Mouse (Mus musculus): ENCODE measurements around the gene Cdc42ep1. TPM values are rescaled to one million over a fixed set of nuclear protein-coding genes. Genes with fewer than 3 reads are reported as not detected.
"Not testable (repeated sequence)": the region's sequence is repeated elsewhere in the genome, so short reads cannot be mapped to it uniquely, and the experiment has no call there.

Cdc42ep1 gene
- polyA plus RNA-seq, 1 experiment from 2014 or later: 9.0 TPM

DNA sequence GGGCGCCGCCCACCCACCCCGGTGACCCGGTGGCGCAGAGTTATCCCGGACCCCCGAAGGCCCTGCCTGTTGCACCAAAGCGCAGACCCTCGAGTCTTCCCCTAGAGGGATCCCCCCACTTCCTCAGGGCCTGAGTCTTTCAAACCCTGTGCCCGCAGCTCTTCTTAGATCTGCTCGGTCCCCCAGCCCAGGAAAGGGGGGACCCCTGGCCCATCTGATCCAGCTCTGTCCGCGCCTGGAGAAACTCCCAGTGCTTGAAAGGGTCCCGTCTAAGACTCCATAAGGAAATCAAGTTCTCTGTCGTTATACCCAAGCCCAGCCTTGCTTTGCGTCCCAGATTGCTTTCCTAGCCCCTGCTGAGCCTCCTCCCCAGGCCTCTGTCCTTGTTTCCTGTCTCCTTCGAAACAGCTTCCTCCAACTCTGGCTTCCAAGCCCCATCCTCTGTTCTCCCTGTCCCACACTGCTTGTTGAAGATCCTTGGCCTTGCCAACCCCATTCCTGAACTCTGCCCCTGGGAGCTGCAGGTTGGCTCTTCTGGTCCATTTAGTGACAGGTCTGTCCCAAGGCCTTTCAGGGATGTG, 35.5 kb downstream of the Cdc42ep1 start:
- H3K27ac ChIP-seq (ENCODE audit: low read depth, low read length): peak overlapping the region; percentile 98
- H3K36me3 ChIP-seq (ENCODE audit: control insufficient read depth, insufficient read depth, low read length): peaks cover 8% of the 10 kb centered on the region; the same call in 1 of the 2 replicates
- peak overlapping the region; percentile 88 for H3K9ac ChIP-seq (ENCODE audit: low read length)
- ATAC-seq (ENCODE audit: low FRiP score) (no peak), DNase-seq (ENCODE audit: low spot score, missing footprints) (no peak)
- no peaks in the 10 kb centered on the region for H3K27me3 ChIP-seq (ENCODE audit: control insufficient read depth, insufficient read depth, low read length)
- no peaks in the 10 kb centered on the region for H3K9me3 ChIP-seq (ENCODE audit: control insufficient read depth, low read length)
- peak overlapping the region; percentile 75 for H3K4me3 ChIP-seq (ENCODE audit: low read depth, low read length)
- 2% methylated on average over 17 of the region's 17 CpGs for WGBS
- H3K4me2 ChIP-seq: peak overlapping the region; percentile 84
- peaks cover 19% of the 10 kb centered on the region for H3K4me1 ChIP-seq (ENCODE audit: control insufficient read depth, insufficient read depth, low read length)

DNA sequence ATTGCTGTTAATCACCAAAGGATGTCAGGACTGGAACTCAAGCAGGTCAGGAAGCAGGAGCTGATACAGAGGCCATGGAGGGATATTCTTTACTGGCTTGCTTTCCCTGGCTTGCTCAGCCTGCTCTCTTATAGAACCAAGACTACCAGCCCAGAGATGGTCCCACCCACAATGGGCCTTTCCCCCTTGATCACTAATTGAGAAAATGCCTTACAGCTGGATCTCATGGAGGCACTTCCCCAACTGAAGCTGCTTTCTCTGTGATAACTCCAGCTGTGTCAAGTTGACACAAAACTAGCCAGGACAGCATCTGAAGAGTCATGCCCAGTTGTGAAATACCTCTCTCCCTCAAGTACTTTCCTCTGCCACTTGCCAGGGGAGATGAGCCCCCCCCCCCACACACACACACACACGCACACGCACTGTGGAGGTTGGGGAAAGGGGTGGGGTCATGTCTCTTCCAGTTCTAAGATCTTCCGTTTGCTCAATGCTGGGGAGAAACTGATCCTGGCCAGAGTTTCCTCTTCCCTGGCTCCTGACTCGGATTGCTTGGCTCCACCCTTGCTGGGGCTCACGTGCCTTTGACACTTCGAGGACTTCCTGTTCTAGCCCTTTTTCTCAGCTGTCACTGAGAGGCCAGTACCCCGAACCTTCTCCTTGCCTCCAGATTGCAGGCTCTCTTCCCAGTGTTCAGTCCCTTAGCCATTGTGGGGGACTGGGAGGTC, 36.5 kb downstream of the Cdc42ep1 start:
- Histone ChIP-seq H3K4me1 (ENCODE audit: control insufficient read depth, insufficient read depth, low read length) (peaks cover 18% of the 10 kb centered on the region), H3K36me3 (ENCODE audit: control insufficient read depth, insufficient read depth, low read length) (peaks cover 16% of the 10 kb centered on the region)
- H3K4me2 ChIP-seq; H3K9ac ChIP-seq (ENCODE audit: low read length); H3K27me3 ChIP-seq (ENCODE audit: control insufficient read depth, insufficient read depth, low read length); H3K4me3 ChIP-seq (ENCODE audit: low read depth, low read length); ATAC-seq (ENCODE audit: low FRiP score); DNase-seq (ENCODE audit: low spot score, missing footprints); H3K9me3 ChIP-seq (ENCODE audit: control insufficient read depth, low read length); H3K27ac ChIP-seq (ENCODE audit: low read depth, low read length): not testable (repeated sequence)
- WGBS: 77% methylated on average over 7 of the region's 7 CpGs

DNA sequence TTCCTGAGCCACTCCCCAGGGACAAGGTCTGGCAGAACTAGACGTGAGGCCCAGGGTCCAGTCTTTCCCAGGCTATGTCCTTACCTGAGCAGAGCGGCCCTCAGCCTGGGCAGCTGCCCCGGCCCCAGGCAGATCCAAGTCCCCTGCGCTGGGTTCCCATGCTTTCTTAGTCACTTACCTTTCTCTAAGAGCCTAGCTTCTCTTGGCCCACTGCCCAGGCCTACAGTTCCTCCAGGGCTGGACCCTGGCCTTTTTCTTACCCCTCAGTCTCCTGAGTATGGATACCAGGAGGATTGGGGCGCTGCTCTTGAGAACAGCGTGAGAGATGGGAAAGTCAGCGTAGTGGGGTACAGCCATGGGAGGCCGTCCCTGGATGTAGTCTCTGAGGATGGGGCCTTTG, 38.0 kb downstream of the Cdc42ep1 start:
- Histone ChIP-seq H3K9ac (ENCODE audit: low read length) (no peak overlapping the region), H3K4me2 (no peak overlapping the region), H3K9me3 (ENCODE audit: control insufficient read depth, low read length) (no peaks in the 10 kb centered on the region), H3K36me3 (ENCODE audit: control insufficient read depth, insufficient read depth, low read length) (peaks cover 22% of the 10 kb centered on the region), H3K4me1 (ENCODE audit: control insufficient read depth, insufficient read depth, low read length) (peaks cover 17% of the 10 kb centered on the region), H3K27ac (ENCODE audit: low read depth, low read length) (no peak overlapping the region), H3K4me3 (ENCODE audit: low read depth, low read length) (no peak overlapping the region), H3K27me3 (ENCODE audit: control insufficient read depth, insufficient read depth, low read length) (no peaks in the 10 kb centered on the region)
- WGBS: 95% methylated on average over 8 of the region's 8 CpGs
- ATAC-seq (ENCODE audit: low FRiP score) (no peak), DNase-seq (ENCODE audit: low spot score, missing footprints) (no peak)

DNA sequence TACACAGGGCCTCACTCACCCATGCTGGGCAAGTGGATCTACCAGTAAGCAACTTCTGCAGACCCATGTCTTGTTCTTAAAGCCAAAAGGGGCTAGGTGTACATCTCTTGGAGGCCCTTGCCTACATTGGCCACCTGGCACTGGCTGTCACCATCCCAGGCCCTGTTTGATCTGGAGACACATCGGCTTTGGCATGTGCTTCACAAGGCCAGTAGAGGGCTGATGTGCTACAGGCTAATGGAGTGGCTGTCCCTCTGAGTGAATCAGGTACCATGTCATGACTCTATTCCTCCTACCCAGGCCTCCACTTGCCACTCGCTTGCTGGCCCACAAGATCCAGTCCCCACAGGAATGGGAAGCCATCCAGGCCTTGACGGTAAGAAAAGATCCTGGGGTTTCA, 39.4 kb downstream of the Cdc42ep1 start:
- no peak overlapping the region for H3K9ac ChIP-seq (ENCODE audit: low read length)
- no peak overlapping the region for H3K27ac ChIP-seq (ENCODE audit: low read depth, low read length)
- ATAC-seq (ENCODE audit: low FRiP score) (no peak), DNase-seq (ENCODE audit: low spot score, missing footprints) (no peak)
- no peak overlapping the region for H3K4me2 ChIP-seq
- H3K4me1 ChIP-seq (ENCODE audit: control insufficient read depth, insufficient read depth, low read length): peaks cover 8% of the 10 kb centered on the region
- H3K9me3 ChIP-seq (ENCODE audit: control insufficient read depth, low read length): no peaks in the 10 kb centered on the region
- no peak overlapping the region for H3K4me3 ChIP-seq (ENCODE audit: low read depth, low read length)
- WGBS: 93% methylated on average over 3 of the region's 3 CpGs
- no peaks in the 10 kb centered on the region for H3K27me3 ChIP-seq (ENCODE audit: control insufficient read depth, insufficient read depth, low read length)
- H3K36me3 ChIP-seq (ENCODE audit: control insufficient read depth, insufficient read depth, low read length): peaks cover 30% of the 10 kb centered on the region

DNA sequence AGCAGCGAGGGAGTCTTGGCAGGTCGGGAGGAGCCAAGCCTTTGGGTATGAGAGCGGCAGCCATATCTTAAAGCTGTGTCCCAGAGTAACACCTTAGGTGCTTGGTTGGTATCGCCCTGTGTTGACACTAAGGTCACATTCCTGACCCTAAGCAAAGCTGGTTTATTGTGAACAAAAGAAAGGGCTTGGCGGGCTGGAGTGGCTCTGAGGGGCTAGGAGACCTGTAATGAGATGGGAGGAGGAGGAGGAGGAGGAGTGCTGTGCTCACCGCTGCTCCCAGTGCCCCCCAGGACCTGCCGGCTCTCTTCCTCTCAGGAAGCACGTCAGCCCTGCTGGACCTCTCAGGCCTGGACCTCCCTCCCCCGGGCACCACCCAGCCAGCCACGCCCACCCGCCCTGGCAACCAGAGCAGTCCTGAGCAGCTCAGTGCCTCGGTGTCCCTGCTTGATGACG, 47.0 kb downstream of the Cdc42ep1 start:
- peak overlapping the region; percentile 6; the same call in 1 of the 2 replicates for H3K9ac ChIP-seq (ENCODE audit: low read length)
- peaks cover 9% of the 10 kb centered on the region; the same call in 1 of the 2 replicates for H3K4me1 ChIP-seq (ENCODE audit: control insufficient read depth, insufficient read depth, low read length)
- H3K4me2 ChIP-seq: no peak overlapping the region
- no peak overlapping the region for H3K27ac ChIP-seq (ENCODE audit: low read depth, low read length)
- peaks cover 22% of the 10 kb centered on the region for H3K36me3 ChIP-seq (ENCODE audit: control insufficient read depth, insufficient read depth, low read length)
- no peaks in the 10 kb centered on the region for H3K27me3 ChIP-seq (ENCODE audit: control insufficient read depth, insufficient read depth, low read length)
- no peak for DNase-seq (ENCODE audit: low spot score, missing footprints)
- no peak overlapping the region for H3K4me3 ChIP-seq (ENCODE audit: low read depth, low read length)
- 15% methylated on average over 13 of the region's 13 CpGs for WGBS
- ATAC-seq (ENCODE audit: low FRiP score): 0 out of 2 replicates have a peak, but pooled peaks have one; percentile 19
- no peaks in the 10 kb centered on the region for H3K9me3 ChIP-seq (ENCODE audit: control insufficient read depth, low read length)

DNA sequence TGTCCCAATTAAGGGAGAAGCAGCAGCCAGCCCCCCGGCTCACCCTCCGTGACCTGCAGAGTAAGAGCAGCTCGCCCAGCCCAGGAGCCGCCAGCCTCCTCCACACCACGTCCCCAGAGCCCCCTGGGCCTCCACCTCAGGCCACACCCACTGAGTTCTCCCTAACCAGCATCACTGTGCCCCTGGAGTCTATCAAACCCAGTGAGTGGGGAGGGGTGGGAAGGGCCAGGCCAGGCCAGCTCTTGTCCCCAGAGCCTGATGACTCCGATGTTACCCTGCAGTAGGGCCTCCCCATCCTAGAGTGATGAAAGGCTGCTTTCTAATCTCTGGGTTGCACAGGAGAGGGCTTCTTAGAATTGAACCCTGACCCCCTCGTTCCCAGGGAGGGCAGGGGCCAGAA, 50.0 kb downstream of the Cdc42ep1 start:
- no peak overlapping the region for H3K4me2 ChIP-seq
- whole genome bisulfite sequencing: 70% methylated on average over 7 of the region's 7 CpGs
- no peak overlapping the region for H3K4me3 ChIP-seq (ENCODE audit: low read depth, low read length)
- no peaks in the 10 kb centered on the region for H3K27me3 ChIP-seq (ENCODE audit: control insufficient read depth, insufficient read depth, low read length)
- peaks cover 9% of the 10 kb centered on the region for H3K36me3 ChIP-seq (ENCODE audit: control insufficient read depth, insufficient read depth, low read length)
- H3K27ac ChIP-seq (ENCODE audit: low read depth, low read length): no peak overlapping the region
- ATAC-seq (ENCODE audit: low FRiP score): no peak
- H3K9ac ChIP-seq (ENCODE audit: low read length): no peak overlapping the region
- peaks cover 9% of the 10 kb centered on the region; the same call in 1 of the 2 replicates for H3K4me1 ChIP-seq (ENCODE audit: control insufficient read depth, insufficient read depth, low read length)
- no peaks in the 10 kb centered on the region for H3K9me3 ChIP-seq (ENCODE audit: control insufficient read depth, low read length)
- no peak for DNase-seq (ENCODE audit: low spot score, missing footprints)

DNA sequence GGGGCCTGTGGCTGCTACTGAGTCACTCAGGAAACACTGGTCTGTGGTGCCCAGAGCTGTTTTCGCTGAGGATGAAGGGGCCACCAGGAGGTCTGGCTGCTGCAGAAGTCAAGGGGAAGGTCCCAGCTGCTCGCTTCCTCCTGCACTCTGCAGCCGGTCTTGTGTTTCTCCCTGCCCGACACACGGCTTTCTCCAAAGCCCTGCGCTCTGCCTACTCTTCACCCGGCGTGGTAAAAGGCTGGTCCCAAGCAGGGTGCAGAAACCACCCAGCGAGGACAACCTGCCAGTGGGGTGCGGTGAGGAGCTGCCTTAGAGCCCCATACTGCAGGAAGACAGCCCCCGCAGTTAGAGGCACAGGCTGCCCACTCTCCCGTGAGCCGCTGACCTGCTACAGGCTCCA, 52.3 kb downstream of the Cdc42ep1 start:
- no peak overlapping the region; the same call in 1 of the 2 replicates for H3K27ac ChIP-seq (ENCODE audit: low read depth, low read length)
- ATAC-seq (ENCODE audit: low FRiP score): no peak
- no peak overlapping the region for H3K4me2 ChIP-seq
- no peak overlapping the region for H3K4me3 ChIP-seq (ENCODE audit: low read depth, low read length)
- peaks cover 4% of the 10 kb centered on the region for H3K4me1 ChIP-seq (ENCODE audit: control insufficient read depth, insufficient read depth, low read length)
- H3K36me3 ChIP-seq (ENCODE audit: control insufficient read depth, insufficient read depth, low read length): peaks cover 2% of the 10 kb centered on the region; the same call in 1 of the 2 replicates
- no peaks in the 10 kb centered on the region for H3K27me3 ChIP-seq (ENCODE audit: control insufficient read depth, insufficient read depth, low read length)
- H3K9me3 ChIP-seq (ENCODE audit: control insufficient read depth, low read length): no peaks in the 10 kb centered on the region
- DNase-seq (ENCODE audit: low spot score, missing footprints): no peak
- 77% methylated on average over 13 of the region's 13 CpGs for WGBS
- no peak overlapping the region for H3K9ac ChIP-seq (ENCODE audit: low read length)

DNA sequence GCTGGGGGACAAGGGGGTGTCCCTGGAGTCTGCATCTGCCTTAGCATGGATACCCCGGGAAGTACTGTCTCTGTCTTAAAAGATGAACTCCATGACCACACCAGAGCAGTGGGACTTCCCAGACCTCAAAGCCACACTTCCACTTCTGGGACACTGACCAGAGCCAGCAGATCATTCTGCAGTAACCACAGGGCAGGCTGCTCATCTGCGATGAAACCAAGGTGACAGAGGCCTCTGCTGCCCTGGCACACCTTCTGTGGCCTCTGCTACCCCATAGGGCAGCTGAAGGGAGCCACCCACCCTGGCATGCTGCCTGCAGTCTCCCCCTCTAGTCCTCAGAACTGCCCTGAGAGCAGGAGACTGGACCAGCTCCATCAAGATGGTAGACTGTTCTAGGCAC, 53.3 kb downstream of the Cdc42ep1 start:
- 91% methylated on average over 2 of the region's 2 CpGs for WGBS
- H3K27ac ChIP-seq (ENCODE audit: low read depth, low read length): no peak overlapping the region
- H3K4me1 ChIP-seq (ENCODE audit: control insufficient read depth, insufficient read depth, low read length): peaks cover 13% of the 10 kb centered on the region

DNA sequence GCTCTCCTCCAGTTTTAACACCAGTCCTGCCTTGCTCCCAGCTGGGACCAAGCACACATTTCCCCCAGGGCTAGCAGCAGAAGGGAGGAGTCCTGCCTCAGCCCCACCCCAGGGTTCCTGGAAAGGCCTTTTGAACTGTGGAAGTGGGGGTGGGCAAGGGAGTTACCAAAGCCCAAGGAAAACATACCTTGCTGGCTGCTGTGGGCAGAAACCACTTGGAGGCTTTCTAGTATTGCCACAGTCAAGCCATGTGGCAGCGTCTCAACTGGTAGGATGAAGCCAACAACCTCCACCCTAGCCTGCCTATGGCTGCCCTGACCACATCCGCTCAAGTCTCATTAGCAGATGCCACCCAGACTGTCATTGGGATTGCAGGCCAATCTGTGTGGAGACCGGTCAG, 53.7 kb downstream of the Cdc42ep1 start:
- H3K4me2 ChIP-seq: no peak overlapping the region
- peaks cover 6% of the 10 kb centered on the region for H3K27me3 ChIP-seq (ENCODE audit: control insufficient read depth, insufficient read depth, low read length)
- DNase-seq (ENCODE audit: low spot score, missing footprints): no peak
- WGBS: 85% methylated on average over 3 of the region's 3 CpGs
- no peak overlapping the region for H3K27ac ChIP-seq (ENCODE audit: low read depth, low read length)
- no peak for ATAC-seq (ENCODE audit: low FRiP score)
- no peak overlapping the region for H3K9ac ChIP-seq (ENCODE audit: low read length)
- peaks cover 15% of the 10 kb centered on the region for H3K4me1 ChIP-seq (ENCODE audit: control insufficient read depth, insufficient read depth, low read length)
- H3K36me3 ChIP-seq (ENCODE audit: control insufficient read depth, insufficient read depth, low read length): peaks cover 2% of the 10 kb centered on the region; the same call in 1 of the 2 replicates
- no peaks in the 10 kb centered on the region for H3K9me3 ChIP-seq (ENCODE audit: control insufficient read depth, low read length)
- no peak overlapping the region for H3K4me3 ChIP-seq (ENCODE audit: low read depth, low read length)

More for the DNA sequence above, 53.3 kb downstream of the Cdc42ep1 start:
- peaks cover 2% of the 10 kb centered on the region; the same call in 1 of the 2 replicates for H3K36me3 ChIP-seq (ENCODE audit: control insufficient read depth, insufficient read depth, low read length)
- no peak for DNase-seq (ENCODE audit: low spot score, missing footprints)
- ATAC-seq (ENCODE audit: low FRiP score): no peak
- H3K9ac ChIP-seq (ENCODE audit: low read length): no peak overlapping the region
- H3K4me2 ChIP-seq: no peak overlapping the region
- H3K4me3 ChIP-seq (ENCODE audit: low read depth, low read length): no peak overlapping the region
- H3K9me3 ChIP-seq (ENCODE audit: control insufficient read depth, low read length): no peaks in the 10 kb centered on the region
- peaks cover 2% of the 10 kb centered on the region; the same call in 1 of the 2 replicates for H3K27me3 ChIP-seq (ENCODE audit: control insufficient read depth, insufficient read depth, low read length)

All from midbrain, embryonic 11.5 days (tissue).